Mouse (Mus musculus) embryonic fibroblast, embryonic 13.5 days (primary cell): ENCODE data around the gene Adamts15. TPM values are rescaled to one million over a fixed set of nuclear protein-coding genes. Genes with fewer than 3 reads are reported as not detected.

Source experiments
- H3K27ac ChIP-seq: 2 replicates; pipeline ENCODE4 v1.5.1; 2012; ENCODE audit warnings: low read length, control low read depth, inconsistent platforms; ENCODE audit not compliant: insufficient read depth
- H3K4me1 ChIP-seq: 2 replicates; pipeline ENCODE4 v1.6.1; 2011; ENCODE audit warnings: low read length; ENCODE audit not compliant: control insufficient read depth, insufficient read depth
- H3K4me3 ChIP-seq: 2 replicates; pipeline ENCODE4 v1.5.1; 2011; ENCODE audit warnings: mild to moderate bottlenecking, control low read depth, low read length; ENCODE audit not compliant: insufficient read depth
- CTCF ChIP-seq: IDR thresholded peaks from 2 replicates; pipeline ENCODE4 v1.5.1; 2011; ENCODE audit warnings: mild to moderate bottlenecking, control low read depth, low read length, moderate library complexity, borderline replicate concordance; ENCODE audit not compliant: insufficient read depth
- POLR2A ChIP-seq: IDR thresholded peaks from 2 replicates; pipeline ENCODE4 v1.6.1; 2011; ENCODE audit warnings: low read depth, mild to moderate bottlenecking, control low read depth, low read length, moderate library complexity
- polyA plus RNA-seq: library from polyadenylated mRNA; stranded (reverse); fragments of >200 nt; gene quantifications from 2 replicates; pipeline ENCODE4 v1.2.4, GENCODE M21; 2011; ENCODE audit warnings: low read depth; ENCODE audit not compliant: missing spikeins, insufficient read length

The Adamts15 gene
- polyA plus RNA-seq, 1 experiment: 4.0 TPM

- TF ChIP-seq CTCF (no peak), POLR2A (no peak)
- Histone ChIP-seq H3K4me1 (0 out of 2 replicates have a peak, but pooled peaks cover 5% of the 10 kb centered on the region), H3K4me3 (no peak overlapping the region), H3K27ac (no peak overlapping the region)
Measured at GRCm38 (mm10) chr9:30950592-30950991, 28.3 kb upstream of the Adamts15 start.

- no peak overlapping the region for H3K4me3 ChIP-seq
- H3K4me1 ChIP-seq: 0 out of 2 replicates have a peak, but pooled peaks cover 5% of the 10 kb centered on the region
- no peak for TF ChIP-seq POLR2A
- no peak for TF ChIP-seq CTCF
- no peak overlapping the region for H3K27ac ChIP-seq
Measured at GRCm38 (mm10) chr9:30949971-30950370, 27.7 kb upstream of the Adamts15 start.

- Histone ChIP-seq H3K4me3 (no peak overlapping the region), H3K27ac (no peak overlapping the region), H3K4me1 (0 out of 2 replicates have a peak, but pooled peaks cover 5% of the 10 kb centered on the region)
- no peak for TF ChIP-seq POLR2A
- no peak for TF ChIP-seq CTCF
Measured at GRCm38 (mm10) chr9:30949422-30949821, 27.2 kb upstream of the Adamts15 start.

GRCm38 (mm10) chr9:30945276-30945675, 23.0 kb upstream of the Adamts15 start:
- no peak for TF ChIP-seq CTCF
- TF ChIP-seq POLR2A: no peak
- Histone ChIP-seq H3K4me1 (0 out of 2 replicates have a peak, but pooled peaks cover 5% of the 10 kb centered on the region), H3K4me3 (no peak overlapping the region), H3K27ac (no peak overlapping the region)

- H3K4me1 ChIP-seq: no peaks in the 10 kb centered on the region
- H3K4me3 ChIP-seq: no peak overlapping the region
Measured at GRCm38 (mm10) chr9:30944234-30944633, 22.0 kb upstream of the Adamts15 start.

GRCm38 (mm10) chr9:30943341-30943740, 21.1 kb upstream of the Adamts15 start:
- Histone ChIP-seq H3K27ac (no peak overlapping the region), H3K4me3 (peak overlapping the region; percentile 43), H3K4me1 (no peaks in the 10 kb centered on the region)
- TF ChIP-seq POLR2A: no peak
- no peak for TF ChIP-seq CTCF

More at GRCm38 (mm10) chr9:30944234-30944633, 22.0 kb upstream of the Adamts15 start:
- H3K27ac ChIP-seq: no peak overlapping the region
- TF ChIP-seq POLR2A (no peak), CTCF (no peak)

- Histone ChIP-seq H3K4me3 (peak within 1 kb of the TSS; percentile 43), H3K4me1 (no peaks in the 10 kb centered on the region), H3K27ac (no peak within 1 kb of the TSS)
- TF ChIP-seq POLR2A (no peak), CTCF (no peak)
Measured at GRCm38 (mm10) chr9:30942512-30943313, 20.5 kb upstream of the Adamts15 start, which contains the start of gene Adamts8. TSS of gene Adamts8 (plus strand) at chr9:30942562.

- Histone ChIP-seq H3K4me3 (no peak overlapping the region), H3K27ac (no peak overlapping the region), H3K4me1 (no peaks in the 10 kb centered on the region)
- TF ChIP-seq CTCF (peak; percentile 84; the same call in 1 of the 2 replicates), POLR2A (no peak)
Measured at GRCm38 (mm10) chr9:30940328-30940727, 18.1 kb upstream of the Adamts15 start.

GRCm38 (mm10) chr9:30936674-30937438, 14.6 kb upstream of the Adamts15 start:
- H3K4me3 ChIP-seq: no peak overlapping the region
- peak; percentile 66; the same call in 1 of the 2 replicates for TF ChIP-seq CTCF
- no peak for TF ChIP-seq POLR2A
- no peaks in the 10 kb centered on the region for H3K4me1 ChIP-seq
- H3K27ac ChIP-seq: no peak overlapping the region

GRCm38 (mm10) chr9:30934827-30935226, 12.6 kb upstream of the Adamts15 start:
- TF ChIP-seq CTCF (no peak), POLR2A (no peak)
- no peak overlapping the region for H3K27ac ChIP-seq

More at GRCm38 (mm10) chr9:30934827-30935226, 12.6 kb upstream of the Adamts15 start:
- Histone ChIP-seq H3K4me3 (no peak overlapping the region), H3K4me1 (no peaks in the 10 kb centered on the region)
